Mouse (Mus musculus) brown adipose tissue, adult 24 weeks (tissue): ENCODE data around the gene Atp5s. TPM values are rescaled to one million over a fixed set of nuclear protein-coding genes. Genes with fewer than 3 reads are reported as not detected.
A peak's percentile ranks its signal among the peaks of the same experiment; 100 is the strongest.

Experiments
- H3K27ac ChIP-seq: fragments of 200-500 bp; replicated peaks from 2 replicates; pipeline ENCODE4 v1.5.1; 2012; ENCODE audit warnings: low read depth, mild to moderate bottlenecking, low read length
- H3K4me1 ChIP-seq: fragments of 200-500 bp; 2 replicates; pipeline ENCODE4 v1.6.1; 2012; ENCODE audit warnings: low read length, mixed read lengths; ENCODE audit not compliant: control insufficient read depth, insufficient read depth, insufficient read length
- H3K4me3 ChIP-seq: fragments of 200-500 bp; 2 replicates; pipeline ENCODE4 v1.5.1; 2012; ENCODE audit warnings: low read depth, mild to moderate bottlenecking, low read length, moderate library complexity; ENCODE audit not compliant: insufficient read depth
- polyA plus RNA-seq: library from polyadenylated mRNA; stranded (reverse); fragments of >200 nt; gene quantifications from 2 replicates; pipeline ENCODE4 v1.2.4, GENCODE M21; 2012; ENCODE audit not compliant: missing spikeins, insufficient read depth, insufficient read length

The Atp5s gene
- polyA plus RNA-seq, 1 experiment = 27.5 TPM

GRCm38 (mm10) chr12:69757418-69758141 lies 32.8 kb downstream of the Atp5s start:
- H3K27ac ChIP-seq = peak overlapping the region; percentile 61
- peak overlapping the region; percentile 39 for H3K4me3 ChIP-seq
- H3K4me1 ChIP-seq = peaks cover 17% of the 10 kb centered on the region; the same call in 1 of the 2 replicates

GRCm38 (mm10) chr12:69758221-69759185 lies 33.8 kb downstream of the Atp5s start:
- H3K4me3 ChIP-seq = peak overlapping the region; percentile 14
- peak overlapping the region; percentile 59 for H3K27ac ChIP-seq
- H3K4me1 ChIP-seq = peaks cover 17% of the 10 kb centered on the region; the same call in 1 of the 2 replicates

- peaks cover 17% of the 10 kb centered on the region; the same call in 1 of the 2 replicates for H3K4me1 ChIP-seq
- H3K4me3 ChIP-seq = 0 out of 2 replicates have a peak overlapping the region, but pooled peaks have one; percentile 14
- 0 out of 2 replicates have a peak overlapping the region, but pooled peaks have one; percentile 59 for H3K27ac ChIP-seq
Measured at GRCm38 (mm10) chr12:69759267-69759885, 34.6 kb downstream of the Atp5s start.

GRCm38 (mm10) chr12:69760014-69760413 lies 35.3 kb downstream of the Atp5s start:
- Histone ChIP-seq H3K4me3 (no peak overlapping the region), H3K27ac (no peak overlapping the region), H3K4me1 (peaks cover 17% of the 10 kb centered on the region; the same call in 1 of the 2 replicates)

GRCm38 (mm10) chr12:69760743-69761406 lies 36.1 kb downstream of the Atp5s start:
- Histone ChIP-seq H3K4me3 (peak overlapping the region; percentile 28), H3K27ac (peak overlapping the region; percentile 90), H3K4me1 (peaks cover 17% of the 10 kb centered on the region; the same call in 1 of the 2 replicates)

GRCm38 (mm10) chr12:69761603-69762002 lies 36.9 kb downstream of the Atp5s start:
- Histone ChIP-seq H3K4me1 (peaks cover 17% of the 10 kb centered on the region; the same call in 1 of the 2 replicates), H3K4me3 (no peak overlapping the region), H3K27ac (no peak overlapping the region)

- Histone ChIP-seq H3K4me3 (no peak overlapping the region), H3K27ac (no peak overlapping the region), H3K4me1 (peaks cover 7% of the 10 kb centered on the region; the same call in 1 of the 2 replicates)
Measured at GRCm38 (mm10) chr12:69765543-69765942, 40.8 kb downstream of the Atp5s start.

GRCm38 (mm10) chr12:69766185-69766904 lies 41.6 kb downstream of the Atp5s start:
- Histone ChIP-seq H3K4me1 (peaks cover 4% of the 10 kb centered on the region; the same call in 1 of the 2 replicates), H3K27ac (no peak overlapping the region), H3K4me3 (no peak overlapping the region)

- Histone ChIP-seq H3K4me1 (peaks cover 7% of the 10 kb centered on the region; the same call in 1 of the 2 replicates), H3K27ac (no peak overlapping the region), H3K4me3 (no peak overlapping the region)
Measured at GRCm38 (mm10) chr12:69767476-69768258, 42.9 kb downstream of the Atp5s start.

- Histone ChIP-seq H3K27ac (no peak overlapping the region), H3K4me1 (peaks cover 9% of the 10 kb centered on the region; the same call in 1 of the 2 replicates), H3K4me3 (no peak overlapping the region)
Measured at GRCm38 (mm10) chr12:69768841-69769240, 44.1 kb downstream of the Atp5s start.

GRCm38 (mm10) chr12:69776607-69777340 lies 52.0 kb downstream of the Atp5s start:
- no peak overlapping the region for H3K4me3 ChIP-seq
- no peak overlapping the region for H3K27ac ChIP-seq
- peaks cover 10% of the 10 kb centered on the region; the same call in 1 of the 2 replicates for H3K4me1 ChIP-seq

GRCm38 (mm10) chr12:69777341-69777730 lies 52.6 kb downstream of the Atp5s start:
- H3K27ac ChIP-seq = no peak overlapping the region
- H3K4me1 ChIP-seq = peaks cover 12% of the 10 kb centered on the region; the same call in 1 of the 2 replicates
- H3K4me3 ChIP-seq = no peak overlapping the region

GRCm38 (mm10) chr12:69777957-69778356 lies 53.2 kb downstream of the Atp5s start:
- Histone ChIP-seq H3K4me1 (peaks cover 7% of the 10 kb centered on the region; the same call in 1 of the 2 replicates), H3K4me3 (no peak overlapping the region), H3K27ac (no peak overlapping the region)
